Mouse (Mus musculus) splenic B cell, adult 2 months (primary cell): ENCODE results near the gene Zfp551.

Experiments
- DNase-seq: peaks from one replicate; pipeline ENCODE4 v3.0.0-alpha.2; 2011; ENCODE audit warnings: low read depth, low spot score
- H3K27me3 ChIP-seq: 2 replicates; pipeline ENCODE4 v1.6.1; 2012; ENCODE audit warnings: mild to moderate bottlenecking, low read length, moderate library complexity, mixed read lengths; ENCODE audit not compliant: control insufficient read depth, poor library complexity, insufficient read depth, severe bottlenecking
- H3K36me3 ChIP-seq: 2 replicates; pipeline ENCODE4 v1.6.1; 2012; ENCODE audit warnings: mild to moderate bottlenecking, low read length, moderate library complexity, mixed read lengths; ENCODE audit not compliant: control insufficient read depth, poor library complexity, insufficient read depth, severe bottlenecking

Gene Zfp551

DNA sequence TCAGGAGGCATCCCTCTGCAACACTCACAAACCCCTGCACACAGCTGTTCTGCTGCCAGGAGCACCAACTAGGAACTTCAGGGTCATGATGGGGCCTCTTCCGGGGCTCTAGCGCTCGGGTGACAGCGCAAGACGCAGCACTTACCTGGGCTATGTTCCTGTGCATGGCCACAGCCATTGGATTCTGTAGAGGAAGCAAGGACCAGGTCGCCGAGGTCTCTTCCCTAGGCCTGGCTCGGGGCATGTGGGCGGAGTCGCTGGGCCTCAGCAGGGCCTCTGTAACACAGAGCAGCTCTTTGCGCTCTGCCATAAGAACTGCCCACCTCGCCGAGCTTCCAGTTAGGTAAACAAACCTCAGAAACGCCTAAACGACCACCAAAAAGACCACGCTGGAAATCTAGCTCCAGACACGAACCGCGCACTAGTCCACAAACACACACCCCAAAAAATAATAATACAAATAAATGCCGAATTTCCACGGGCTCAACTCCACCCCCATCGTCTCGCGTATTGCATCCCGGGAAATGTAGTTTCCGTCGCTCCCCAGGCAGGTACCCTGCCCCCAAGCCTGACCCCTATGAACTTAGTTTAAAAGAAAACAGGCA is at the start of gene Zfp551:
TSS of gene Zfp551 (minus strand) at position 507 of the 605 bp plus-strand sequence.
- Histone ChIP-seq H3K36me3 (no peaks in the 10 kb centered on the region), H3K27me3 (no peaks in the 10 kb centered on the region)
- DNase-seq: peak; percentile 18

- H3K36me3 ChIP-seq: no peaks in the 10 kb centered on the region
- H3K27me3 ChIP-seq: no peaks in the 10 kb centered on the region
- DNase-seq: no peak
Observed at GRCm38 (mm10) chr7:12422855-12423254, 304 bp upstream of the Zfp551 start.

DNA sequence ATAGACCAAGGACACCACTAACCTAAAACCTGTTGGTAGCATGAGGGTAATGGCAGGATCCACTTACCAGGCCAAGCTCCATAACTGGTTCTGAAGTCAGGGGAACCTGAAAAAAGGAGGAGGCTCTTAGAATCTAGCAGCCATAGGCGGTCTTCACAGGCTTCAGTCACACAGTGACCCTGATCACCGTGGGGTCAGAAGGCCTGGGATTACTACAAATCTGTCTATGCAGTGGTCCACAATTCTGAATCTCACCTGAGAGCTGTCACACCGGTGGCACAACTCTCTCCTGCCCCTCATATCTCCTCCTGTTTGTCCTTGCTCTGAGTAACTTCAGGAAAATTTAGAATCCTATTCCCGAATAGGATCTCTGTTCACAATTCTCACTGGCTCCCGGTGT is 810 bp downstream of the Zfp551 start:
- no peak for DNase-seq
- Histone ChIP-seq H3K36me3 (no peaks in the 10 kb centered on the region), H3K27me3 (no peaks in the 10 kb centered on the region)

DNA sequence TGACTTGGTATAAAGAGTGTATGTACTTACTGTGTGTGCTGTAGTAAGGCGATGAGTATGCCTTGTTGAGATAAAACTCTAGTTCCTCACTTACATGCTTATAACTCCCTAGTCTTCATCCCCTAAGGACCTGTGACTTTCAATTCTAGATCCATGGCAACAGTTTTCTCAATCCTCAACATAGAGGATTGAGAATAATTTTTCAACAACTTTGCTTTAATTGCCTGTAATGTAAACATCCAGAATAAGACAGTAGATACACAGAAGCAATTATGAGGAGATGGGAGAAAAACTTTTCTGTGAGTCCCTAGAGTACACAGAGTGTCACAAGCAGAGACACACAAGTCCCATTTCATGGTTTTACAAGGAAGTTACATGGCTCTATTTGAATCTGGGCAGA is 53.4 kb downstream of the Zfp551 start, which contains the start of gene Vmn1r84:
TSS of gene Vmn1r84 (minus strand) at position 101 of the 400 bp plus-strand sequence.
- Histone ChIP-seq H3K27me3 (no peaks in the 10 kb centered on the region), H3K36me3 (no peaks in the 10 kb centered on the region)
- DNase-seq: no peak
